Mouse (Mus musculus) thymus, adult 2 months (tissue): Measurements from ENCODE around the gene Ccp110. TPM values are rescaled to one million over a fixed set of nuclear protein-coding genes. Genes with fewer than 3 reads are reported as not detected.

ENCODE experiments used
- DNase-seq: peaks from one replicate; pipeline ENCODE4 v3.0.0; 2021
- H3K27ac ChIP-seq: fragments of 200-500 bp; 2 replicates; pipeline ENCODE4 v1.5.1; 2012; ENCODE audit warnings: low read length, control low read depth; ENCODE audit not compliant: control insufficient read depth, insufficient read depth
- H3K27me3 ChIP-seq: fragments of 200-500 bp; 2 replicates; pipeline ENCODE4 v1.6.1; 2012; ENCODE audit warnings: mild to moderate bottlenecking, low read length, moderate library complexity, mixed read lengths; ENCODE audit not compliant: control insufficient read depth, insufficient read depth
- H3K36me3 ChIP-seq: fragments of 200-500 bp; 2 replicates; pipeline ENCODE4 v1.6.1; 2012; ENCODE audit warnings: mild to moderate bottlenecking, low read length, moderate library complexity; ENCODE audit not compliant: control insufficient read depth, insufficient read depth
- H3K4me1 ChIP-seq: fragments of 200-500 bp; replicated peaks from 2 replicates; pipeline ENCODE4 v1.6.1; 2012; ENCODE audit warnings: low read length; ENCODE audit not compliant: control insufficient read depth, insufficient read depth
- H3K4me3 ChIP-seq: fragments of 200-500 bp; 2 replicates; pipeline ENCODE4 v1.5.1; 2012; ENCODE audit warnings: mild to moderate bottlenecking, low read length, control low read depth, moderate library complexity; ENCODE audit not compliant: control insufficient read depth, insufficient read depth
- CTCF ChIP-seq: fragments of 200-500 bp; IDR thresholded peaks from 2 replicates; pipeline ENCODE4 v1.5.1; 2012; ENCODE audit warnings: mild to moderate bottlenecking, control low read depth, low read length, moderate library complexity, borderline replicate concordance; ENCODE audit not compliant: control insufficient read depth, poor library complexity, insufficient read depth; ENCODE audit errors: extremely low read depth
- POLR2A ChIP-seq: fragments of 200-500 bp; IDR thresholded peaks from 2 replicates; pipeline ENCODE4 v1.6.1; 2012; ENCODE audit warnings: mild to moderate bottlenecking, low read length, control low read depth, moderate library complexity; ENCODE audit not compliant: control insufficient read depth, poor library complexity, insufficient read depth; ENCODE audit errors: extremely low read depth
- WGBS: fragments of 180-500 bp; shearing (Covaris S2); methylation state at CpG from one replicate; pipeline ENCODE4 v1.1.7; 2018; 5-methylcytosine and 5-hydroxymethylcytosine counted together
- polyA plus RNA-seq: library from polyadenylated mRNA; depleted of rRNA; stranded (reverse); fragments of >200 nt; gene quantifications from 2 replicates; pipeline ENCODE4 v1.2.3, GENCODE M21; 2012; rRNA removed

Gene Ccp110
- polyA plus RNA-seq, 1 experiment: 7.3 TPM

DNA sequence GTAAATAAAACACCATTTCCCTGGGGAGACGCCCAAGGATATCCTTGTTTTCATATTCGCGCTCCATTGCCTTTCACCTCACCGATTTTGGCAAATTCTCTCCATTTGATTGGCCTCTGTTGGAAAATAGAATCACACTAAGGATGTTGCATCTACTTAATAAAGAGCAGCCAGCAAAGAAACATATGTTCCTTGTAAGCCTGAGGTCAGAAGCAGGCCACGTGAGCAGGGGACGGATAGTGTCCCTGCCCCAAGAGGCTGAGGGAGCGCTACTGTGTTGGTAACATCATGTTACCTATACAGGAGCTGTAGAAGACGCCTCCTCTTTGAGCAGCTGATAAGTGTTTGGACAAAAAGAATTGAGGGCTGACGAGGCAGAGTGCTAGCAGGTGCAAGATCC, 64.1 kb downstream of the Ccp110 start:
- H3K27me3 ChIP-seq: no peaks in the 10 kb centered on the region
- TF ChIP-seq CTCF (no peak), POLR2A (no peak)
- 93% methylated on average over 9 of the region's 9 CpGs for WGBS
- H3K4me3 ChIP-seq: no peak overlapping the region
- no peak for DNase-seq
- H3K36me3 ChIP-seq: peaks cover 10% of the 10 kb centered on the region; the same call in 1 of the 2 replicates
- no peaks in the 10 kb centered on the region for H3K4me1 ChIP-seq
- no peak overlapping the region for H3K27ac ChIP-seq

DNA sequence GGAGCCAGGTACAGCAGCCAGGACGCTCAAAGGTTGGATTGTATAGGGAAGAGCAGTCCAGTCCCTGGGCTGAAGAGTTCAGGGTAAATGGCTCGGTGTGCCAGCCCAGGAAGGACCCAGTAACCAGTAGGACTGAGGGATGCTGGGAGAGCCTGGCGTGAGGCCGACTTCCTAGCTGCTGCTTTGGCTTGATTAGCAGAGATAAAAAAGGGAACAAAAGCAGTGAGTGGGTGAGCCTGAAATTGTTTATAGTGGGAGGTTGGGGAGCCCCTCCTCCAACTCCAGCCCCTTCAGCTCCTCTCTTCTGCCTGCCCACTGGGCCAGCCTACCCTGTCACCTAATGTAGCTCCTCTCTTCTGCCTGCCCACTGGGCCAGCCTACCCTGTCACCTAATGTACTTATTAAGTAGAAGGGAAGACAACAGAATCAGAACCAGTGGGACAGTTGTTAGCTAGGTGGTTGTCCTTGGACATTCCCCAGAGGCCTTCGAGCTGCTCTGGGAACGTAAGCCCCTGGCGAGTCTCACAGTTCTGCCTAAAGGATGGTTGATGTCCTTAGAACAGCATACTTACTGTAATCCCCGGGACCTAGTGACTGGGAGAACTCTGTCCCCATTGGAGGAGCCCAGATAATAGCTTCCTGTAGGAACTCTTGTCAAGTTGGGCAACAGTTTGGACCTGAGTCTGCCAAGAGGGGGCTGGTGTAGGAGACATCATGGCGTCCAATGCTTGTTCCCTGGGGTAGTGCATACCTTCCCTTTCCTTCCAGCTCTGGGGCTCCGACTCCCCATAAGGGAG, 65.4 kb downstream of the Ccp110 start:
- no peak overlapping the region for H3K27ac ChIP-seq
- whole genome bisulfite sequencing: 85% methylated on average over 10 of the region's 10 CpGs
- DNase-seq: no peak

DNA sequence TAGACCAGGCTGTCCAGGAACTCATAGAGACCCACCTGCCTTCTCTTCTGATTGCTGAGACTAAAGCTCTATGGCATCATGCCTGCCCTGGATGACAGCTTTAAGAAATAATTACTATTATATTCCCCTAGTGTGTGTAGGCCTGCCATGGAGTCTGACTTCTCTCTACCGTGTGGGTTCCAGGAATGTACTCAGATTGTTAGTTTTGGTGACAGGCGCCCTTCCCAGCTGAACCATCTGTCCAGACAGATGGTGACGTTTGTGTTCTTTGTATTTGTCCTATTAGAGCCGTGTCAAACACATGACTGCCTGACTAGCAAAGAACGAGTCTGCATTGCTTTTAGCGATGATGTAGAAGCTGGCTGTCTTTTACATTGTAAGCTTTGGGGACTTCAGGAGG, 66.2 kb downstream of the Ccp110 start:
- Histone ChIP-seq H3K27me3 (no peaks in the 10 kb centered on the region), H3K27ac (no peak overlapping the region), H3K4me1 (no peaks in the 10 kb centered on the region), H3K4me3 (no peak overlapping the region), H3K36me3 (peaks cover 10% of the 10 kb centered on the region; the same call in 1 of the 2 replicates)
- TF ChIP-seq POLR2A (no peak), CTCF (no peak)
- 96% methylated on average over 6 of the region's 6 CpGs for WGBS
- no peak for DNase-seq

More for the DNA sequence above, 65.4 kb downstream of the Ccp110 start:
- Histone ChIP-seq H3K4me1 (no peaks in the 10 kb centered on the region), H3K27me3 (no peaks in the 10 kb centered on the region), H3K36me3 (peaks cover 10% of the 10 kb centered on the region; the same call in 1 of the 2 replicates), H3K4me3 (no peak overlapping the region)
- TF ChIP-seq CTCF (no peak), POLR2A (no peak)

DNA sequence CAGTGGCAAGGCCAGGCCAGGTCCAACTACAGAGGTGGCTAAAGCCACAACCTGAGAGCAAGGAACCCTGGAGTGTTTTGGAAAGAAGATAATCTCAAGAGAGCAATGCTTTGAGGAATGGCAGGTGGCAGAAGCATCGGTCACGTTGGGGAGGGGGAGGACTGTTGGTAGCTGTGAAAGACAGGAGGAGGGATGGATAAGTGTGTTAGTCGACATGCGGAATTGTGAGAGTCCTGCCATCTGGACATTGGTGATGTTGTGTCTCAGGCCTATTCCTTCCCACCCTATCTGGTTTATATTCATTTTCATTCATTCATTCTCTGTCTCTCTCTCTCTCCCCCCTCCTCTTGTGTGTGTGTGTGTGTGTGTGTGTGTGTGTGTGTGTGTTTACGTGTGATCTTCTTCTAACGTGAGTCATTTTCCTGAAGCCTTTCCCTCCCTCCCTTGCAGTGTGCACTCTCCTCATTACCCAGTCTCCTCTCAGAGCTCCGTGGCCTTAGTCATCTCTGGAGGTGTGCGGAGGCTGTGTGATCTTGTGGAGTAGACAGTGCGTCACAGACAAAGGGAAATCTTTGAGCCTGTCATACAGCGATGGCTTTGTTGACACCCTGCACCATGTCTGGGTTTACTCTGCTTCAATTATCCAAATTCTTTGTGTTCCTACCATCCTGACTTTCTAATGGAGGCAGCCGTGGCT, 71.1 kb downstream of the Ccp110 start:
- Histone ChIP-seq H3K27ac (no peak overlapping the region), H3K27me3 (no peaks in the 10 kb centered on the region), H3K36me3 (peaks cover 5% of the 10 kb centered on the region; the same call in 1 of the 2 replicates), H3K4me1 (no peaks in the 10 kb centered on the region), H3K4me3 (no peak overlapping the region)
- TF ChIP-seq POLR2A: no peak
- 96% methylated on average over 11 of the region's 11 CpGs for WGBS
- DNase-seq: no peak

DNA sequence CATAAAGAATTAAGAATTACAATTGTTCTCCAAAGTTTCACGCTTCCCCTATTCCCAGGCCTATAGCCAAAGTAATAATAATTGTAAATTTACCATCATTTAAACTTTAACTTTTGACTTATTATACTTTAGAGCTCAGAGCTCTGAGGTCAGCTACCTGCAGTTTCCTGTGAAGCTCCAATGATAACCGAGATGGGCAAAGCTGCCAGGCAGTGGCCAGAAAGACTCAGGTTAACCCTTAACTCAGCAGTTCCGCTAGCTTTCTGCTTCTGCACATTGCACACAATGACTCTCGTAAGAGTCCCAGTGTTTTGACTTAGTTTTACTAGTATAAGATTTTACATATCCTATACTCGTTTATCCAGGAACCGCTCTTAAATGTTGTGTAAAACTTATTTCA, 73.7 kb downstream of the Ccp110 start:
- DNase-seq: no peak
- TF ChIP-seq POLR2A (no peak), CTCF (no peak)
- H3K4me1 ChIP-seq: no peaks in the 10 kb centered on the region
- H3K27ac ChIP-seq: no peak overlapping the region
- H3K27me3 ChIP-seq: no peaks in the 10 kb centered on the region
- H3K4me3 ChIP-seq: no peak overlapping the region
- WGBS: 93% methylated on average over 6 of the region's 6 CpGs
- peaks cover 2% of the 10 kb centered on the region; the same call in 1 of the 2 replicates for H3K36me3 ChIP-seq

Other genes starting within 250 kb of the Ccp110 start
- 7.2 and 7.5 TPM in 2 replicates for gene Itpripl2, start 220.6 kb upstream of the Ccp110 start, polyA plus RNA-seq
- 34.6 and 38.1 TPM in 2 replicates for gene Coq7, start 179.2 kb upstream of the Ccp110 start, polyA plus RNA-seq
- gene Tmc7, start 127.8 kb upstream of the Ccp110 start, polyA plus RNA-seq: 0.18 and 0.26 TPM in 2 replicates
- 0.42 and 0.50 TPM in 2 replicates for gene Tmc5, start 115.3 kb upstream of the Ccp110 start, polyA plus RNA-seq
- gene Gde1, start 6.8 kb upstream of the Ccp110 start, polyA plus RNA-seq: 161 and 163 TPM in 2 replicates
- gene Vps35l, start 27.7 kb downstream of the Ccp110 start, polyA plus RNA-seq: 56.2 and 61.1 TPM in 2 replicates
- 1.1 TPM in 2 replicates for gene Iqck, start 143.2 kb downstream of the Ccp110 start, polyA plus RNA-seq
- 11.8 and 13.3 TPM in 2 replicates for gene Knop1, start 143.7 kb downstream of the Ccp110 start, polyA plus RNA-seq